Mouse (Mus musculus) embryonic facial prominence, embryonic 11.5 days (tissue): ENCODE results near the gene Smco4. TPM values are rescaled to one million over a fixed set of nuclear protein-coding genes. Genes with fewer than 3 reads are reported as not detected.
"Not testable (repeated sequence)": the region's sequence is repeated elsewhere in the genome, so short reads cannot be mapped to it uniquely, and the experiment has no call there.

Experiments used
- ATAC-seq: fragments of 200-750 bp; cut with Nextera tagmentation; replicated peaks from 2 replicates; pipeline ENCODE4 v1.8.0; 2017; ENCODE audit warnings: low read depth; ENCODE audit not compliant: insufficient number of reproducible peaks, low FRiP score, low TSS enrichment
- DNase-seq: peaks from one replicate; pipeline ENCODE4 v3.0.0-alpha.2; 2015; ENCODE audit warnings: low spot score
- H3K27ac ChIP-seq: fragments of 300-500 bp; sonication (generic); replicated peaks from 2 replicates; pipeline ENCODE4 v1.5.1; 2014; ENCODE audit warnings: mild to moderate bottlenecking, low read depth, low read length, control low read depth
- H3K27me3 ChIP-seq: fragments of 300-500 bp; sonication (generic); 2 replicates; pipeline ENCODE4 v1.6.1; 2014; ENCODE audit warnings: mild to moderate bottlenecking, low read length, moderate library complexity, mixed read lengths; ENCODE audit not compliant: control insufficient read depth, insufficient read depth
- H3K36me3 ChIP-seq: fragments of 300-500 bp; sonication (generic); replicated peaks from 2 replicates; pipeline ENCODE4 v1.6.1; 2014; ENCODE audit warnings: low read depth, mild to moderate bottlenecking, low read length, moderate library complexity, mixed read lengths; ENCODE audit not compliant: control insufficient read depth, insufficient read depth
- H3K4me1 ChIP-seq: fragments of 300-500 bp; sonication (generic); 2 replicates; pipeline ENCODE4 v1.6.1; 2014; ENCODE audit warnings: low read length, mixed read lengths; ENCODE audit not compliant: control insufficient read depth, insufficient read depth
- H3K4me2 ChIP-seq: fragments of 300-500 bp; sonication (generic); 2 replicates; pipeline ENCODE4 v1.6.1; 2014; ENCODE audit warnings: low read depth, mild to moderate bottlenecking, control low read depth, low read length, moderate library complexity
- H3K4me3 ChIP-seq: fragments of 300-500 bp; sonication (generic); 2 replicates; pipeline ENCODE4 v1.5.1; 2014; ENCODE audit warnings: low read depth, low read length, control low read depth
- H3K9ac ChIP-seq: fragments of 300-500 bp; sonication (generic); replicated peaks from 2 replicates; pipeline ENCODE4 v1.6.1; 2014; ENCODE audit warnings: mild to moderate bottlenecking, control low read depth, low read length
- H3K9me3 ChIP-seq: fragments of 300-500 bp; sonication (generic); replicated peaks from 2 replicates; pipeline ENCODE4 v1.6.1; 2016; ENCODE audit warnings: mild to moderate bottlenecking, low read length, inconsistent platforms, mixed read lengths; ENCODE audit not compliant: control insufficient read depth
- WGBS: fragments of 180-500 bp; shearing (Covaris S2); extraction: QIAGEN DNeasy Blood & Tissue Kit; methylation state at CpG from one replicate; pipeline ENCODE4 v1.1.7; 2014; 5-methylcytosine and 5-hydroxymethylcytosine counted together
- polyA plus RNA-seq: library from polyadenylated mRNA; unstranded; fragments of >200 nt; fragmentation: Nextera tagmentation; extraction: Ambion mirVana; gene quantifications from 2 replicates; pipeline ENCODE4 v1.2.1, GENCODE M21; 2014

Gene Smco4
- polyA plus RNA-seq, 1 experiment from 2014 or later = 3.5 TPM

- Histone ChIP-seq H3K27ac (no peak overlapping the region), H3K4me1 (no peaks in the 10 kb centered on the region; the same call in 1 of the 2 replicates), H3K9me3 (no peaks in the 10 kb centered on the region), H3K36me3 (no peaks in the 10 kb centered on the region), H3K4me2 (no peak overlapping the region), H3K4me3 (no peak overlapping the region), H3K9ac (no peak overlapping the region), H3K27me3 (no peaks in the 10 kb centered on the region)
- ATAC-seq (no peak), DNase-seq (no peak)
- 34% methylated on average over 5 of the region's 5 CpGs for WGBS
Observed at GRCm38 (mm10) chr9:15535418-15535817, 42.2 kb downstream of the Smco4 start.

- DNase-seq (no peak), ATAC-seq (0 out of 2 replicates have a peak, but pooled peaks have one; percentile 63)
- Histone ChIP-seq H3K27me3 (no peaks in the 10 kb centered on the region), H3K4me1 (no peaks in the 10 kb centered on the region; the same call in 1 of the 2 replicates), H3K4me2 (no peak overlapping the region), H3K9me3 (no peaks in the 10 kb centered on the region), H3K27ac (no peak overlapping the region), H3K9ac (no peak overlapping the region), H3K4me3 (no peak overlapping the region), H3K36me3 (no peaks in the 10 kb centered on the region)
- WGBS = 87% methylated on average over 5 of the region's 5 CpGs
Observed at GRCm38 (mm10) chr9:15536861-15537426, 43.7 kb downstream of the Smco4 start.

GRCm38 (mm10) chr9:15537455-15538048 lies 44.3 kb downstream of the Smco4 start:
- H3K9ac ChIP-seq = no peak overlapping the region
- 83% methylated on average over 3 of the region's 3 CpGs for WGBS
- no peak overlapping the region for H3K27ac ChIP-seq
- ATAC-seq (no peak), DNase-seq (no peak)
- H3K4me2 ChIP-seq = no peak overlapping the region
- H3K9me3 ChIP-seq = no peaks in the 10 kb centered on the region
- no peaks in the 10 kb centered on the region for H3K36me3 ChIP-seq
- H3K27me3 ChIP-seq = no peaks in the 10 kb centered on the region
- H3K4me1 ChIP-seq = no peaks in the 10 kb centered on the region; the same call in 1 of the 2 replicates
- H3K4me3 ChIP-seq = no peak overlapping the region

- Histone ChIP-seq H3K9me3 (no peaks in the 10 kb centered on the region), H3K4me1 (no peaks in the 10 kb centered on the region; the same call in 1 of the 2 replicates), H3K4me3 (no peak overlapping the region), H3K27ac (no peak overlapping the region), H3K36me3 (no peaks in the 10 kb centered on the region), H3K4me2 (no peak overlapping the region), H3K27me3 (no peaks in the 10 kb centered on the region), H3K9ac (no peak overlapping the region)
- 90% methylated on average over 8 of the region's 8 CpGs for WGBS
- ATAC-seq (no peak), DNase-seq (no peak)
Observed at GRCm38 (mm10) chr9:15538979-15539533, 45.8 kb downstream of the Smco4 start.

GRCm38 (mm10) chr9:15541735-15542354 lies 48.6 kb downstream of the Smco4 start:
- Histone ChIP-seq H3K4me2 (no peak overlapping the region), H3K9me3 (no peaks in the 10 kb centered on the region), H3K36me3 (no peaks in the 10 kb centered on the region), H3K27ac (no peak overlapping the region), H3K9ac (no peak overlapping the region), H3K27me3 (no peaks in the 10 kb centered on the region), H3K4me1 (no peaks in the 10 kb centered on the region), H3K4me3 (no peak overlapping the region)
- WGBS = 79% methylated on average over 5 of the region's 5 CpGs
- no peak for DNase-seq
- no peak for ATAC-seq

GRCm38 (mm10) chr9:15550461-15550961 lies 57.3 kb downstream of the Smco4 start:
- H3K9ac ChIP-seq = no peak overlapping the region
- ATAC-seq = no peak
- H3K9me3 ChIP-seq = no peaks in the 10 kb centered on the region
- H3K27ac ChIP-seq = no peak overlapping the region
- WGBS = 85% methylated on average over 4 of the region's 4 CpGs
- no peaks in the 10 kb centered on the region for H3K4me1 ChIP-seq
- no peak overlapping the region for H3K4me2 ChIP-seq
- H3K36me3 ChIP-seq = no peaks in the 10 kb centered on the region
- no peaks in the 10 kb centered on the region for H3K27me3 ChIP-seq
- DNase-seq = no peak
- H3K4me3 ChIP-seq = no peak overlapping the region

- H3K36me3 ChIP-seq, DNase-seq, ATAC-seq, H3K27me3 ChIP-seq, H3K9ac ChIP-seq, H3K4me3 ChIP-seq, H3K4me1 ChIP-seq, H3K27ac ChIP-seq, H3K9me3 ChIP-seq, H3K4me2 ChIP-seq: not testable (repeated sequence)
- 92% methylated on average over 6 of the region's 6 CpGs for WGBS
Observed at GRCm38 (mm10) chr9:15551073-15551472, 57.8 kb downstream of the Smco4 start.
